Comparison of ENCODE assay signal across 16 mouse cellular contexts in the genomic region with DNA sequence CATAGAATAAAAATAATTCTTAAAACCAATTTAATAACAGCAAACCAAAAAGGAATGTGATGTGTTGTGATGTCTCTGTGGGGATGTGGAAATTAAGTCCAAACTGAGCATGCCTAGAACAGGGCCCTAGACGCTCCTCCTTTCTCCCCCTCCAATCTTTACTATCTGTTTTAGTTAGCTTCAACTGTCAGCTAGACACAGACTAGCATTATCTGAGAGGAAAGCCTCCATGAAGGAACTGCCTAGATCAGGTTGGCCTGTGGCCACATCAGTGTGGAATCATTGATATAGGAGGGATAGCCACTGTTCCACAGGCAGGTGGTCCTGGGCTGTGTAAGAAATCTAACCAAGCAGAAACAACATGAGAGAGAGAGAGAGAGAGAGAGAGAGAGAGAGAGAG. TPM values are rescaled to one million over a fixed set of nuclear protein-coding genes. Genes with fewer than 3 reads are reported as not detected.
"Had no signal": no experiment of that assay in that cellular context is flagged by ENCODE, and none has a peak within 500 bp of the region (broad histone marks: within the 10 kb centered on the region; RNA-seq: fewer than 3 reads in every experiment).

No protein-coding gene starts in this region.

- H3K9ac ChIP-seq: limb, embryonic 13.5 days; liver, embryonic 14.5 days; midbrain, embryonic 15.5 days had no signal

- H3K27me3 ChIP-seq: limb, embryonic 13.5 days; midbrain, embryonic 15.5 days; neural tube, embryonic 12.5 days had no signal

- H3K36me3 ChIP-seq: limb, embryonic 13.5 days; midbrain, embryonic 15.5 days; neural tube, embryonic 12.5 days had no signal

- DNase-seq: kidney, adult 18-20 months; kidney, postnatal 10 days; kidney, postnatal 4 days; lung, adult 2 months; lung, postnatal 36 days; right cerebral cortex, adult 18-20 months; right cerebral cortex, postnatal 25 days; thymus, postnatal 4 days had no signal

- H3K4me3 ChIP-seq: layer of hippocampus, adult 2 months; midbrain, embryonic 15.5 days had no signal

- H3K9me3 ChIP-seq: limb, embryonic 13.5 days; midbrain, embryonic 15.5 days; neural tube, embryonic 12.5 days had no signal

- H3K27ac ChIP-seq: layer of hippocampus, adult 2 months; limb, embryonic 13.5 days; liver, embryonic 14.5 days; midbrain, embryonic 15.5 days; neural tube, embryonic 12.5 days; stomach, postnatal 0 days had no signal

- ATAC-seq: lung, postnatal 0 days; midbrain, embryonic 15.5 days had no signal

RNA-seq across cellular contexts. Expression of a gene that starts 13.5 kb away (rescaled TPM):
- polyA plus RNA-seq: kidney, embryonic 14.5 days had no signal
